Mouse (Mus musculus): ENCODE measurements around the gene Zdhhc14. TPM values are rescaled to one million over a fixed set of nuclear protein-coding genes. Genes with fewer than 3 reads are reported as not detected.

The Zdhhc14 gene
- polyA plus RNA-seq, 2 experiments = 2.6 to 5.8 TPM

- ATAC-seq (ENCODE audit: insufficient read depth) (no peak), DNase-seq (ENCODE audit: low read depth in 3 of 3, low spot score in 3 of 3) (no peak)
- no peak overlapping the region for H3K4me2 ChIP-seq (ENCODE audit: low read depth)
- H3K27ac ChIP-seq = no peak overlapping the region
- no peaks in the 10 kb centered on the region for H3K9me3 ChIP-seq (ENCODE audit: control insufficient read depth, low read length)
- WGBS (ENCODE audit: insufficient replicate concordance) = 53% methylated on average over 7 of the region's 7 CpGs
- H3K27me3 ChIP-seq (ENCODE audit: control insufficient read depth, insufficient read depth, low read length) = no peaks in the 10 kb centered on the region
- TF ChIP-seq CTCF (IDR thresholded peaks at IDR 0.05; ENCODE audit: low read depth) (no peak), EP300 (IDR thresholded peaks at IDR 0.05; ENCODE audit: low read depth) (no peak)
- H3K4me1 ChIP-seq (replicated peaks; ENCODE audit: control insufficient read depth in 2 of 2, insufficient read depth in 2 of 2, low read length in 1 of 2) = peaks cover 0 to 4% of the 10 kb centered on the region in 2 experiments; a peak in 2 of 4 replicates
- no peak overlapping the region for H3K4me3 ChIP-seq (ENCODE audit: insufficient read depth in 1 of 2, low read depth in 2 of 2, low read length in 2 of 2)
- no peaks in the 10 kb centered on the region for H3K36me3 ChIP-seq (replicated peaks; ENCODE audit: control insufficient read depth, insufficient read depth, low read depth)
- H3K9ac ChIP-seq (replicated peaks) = no peak overlapping the region
Measured at GRCm38 (mm10) chr17:5710320-5711104, 218.2 kb downstream of the Zdhhc14 start.

GRCm38 (mm10) chr17:5711861-5712260, 219.5 kb downstream of the Zdhhc14 start:
- H3K4me2 ChIP-seq (ENCODE audit: low read depth) = no peak overlapping the region
- no peak for TF ChIP-seq EP300 (IDR thresholded peaks at IDR 0.05; ENCODE audit: low read depth)
- TF ChIP-seq CTCF (IDR thresholded peaks at IDR 0.05; ENCODE audit: low read depth) = no peak
- no peak overlapping the region for H3K4me3 ChIP-seq (ENCODE audit: insufficient read depth in 1 of 2, low read depth in 2 of 2, low read length in 2 of 2)
- ATAC-seq (ENCODE audit: insufficient read depth) = no peak
- H3K9me3 ChIP-seq (ENCODE audit: control insufficient read depth, low read length) = no peaks in the 10 kb centered on the region
- no peaks in the 10 kb centered on the region for H3K27me3 ChIP-seq (ENCODE audit: control insufficient read depth, insufficient read depth, low read length)
- H3K36me3 ChIP-seq (replicated peaks; ENCODE audit: control insufficient read depth, insufficient read depth, low read depth) = no peaks in the 10 kb centered on the region
- H3K9ac ChIP-seq (replicated peaks) = no peak overlapping the region
- no peak for DNase-seq (ENCODE audit: low read depth in 3 of 3, low spot score in 3 of 3)
- 65% methylated on average over 5 of the region's 5 CpGs for WGBS (ENCODE audit: insufficient replicate concordance)
- H3K27ac ChIP-seq = no peak overlapping the region
- H3K4me1 ChIP-seq (replicated peaks; ENCODE audit: control insufficient read depth in 2 of 2, insufficient read depth in 2 of 2, low read length in 1 of 2) = peaks cover 0 to 4% of the 10 kb centered on the region in 2 experiments; a peak in 2 of 4 replicates

GRCm38 (mm10) chr17:5713141-5713540, 220.8 kb downstream of the Zdhhc14 start:
- DNase-seq (ENCODE audit: low read depth in 3 of 3, low spot score in 3 of 3) (no peak), ATAC-seq (ENCODE audit: insufficient read depth) (no peak)
- WGBS (ENCODE audit: insufficient replicate concordance) = 63% methylated on average over 3 of the region's 3 CpGs
- Histone ChIP-seq H3K4me2 (ENCODE audit: low read depth) (no peak overlapping the region), H3K27ac (no peak overlapping the region), H3K4me1 (replicated peaks; ENCODE audit: control insufficient read depth in 2 of 2, insufficient read depth in 2 of 2, low read length in 1 of 2) (peaks cover 0 to 4% of the 10 kb centered on the region in 2 experiments; a peak in 2 of 4 replicates), H3K9ac (replicated peaks) (no peak overlapping the region), H3K36me3 (replicated peaks; ENCODE audit: control insufficient read depth, insufficient read depth, low read depth) (no peaks in the 10 kb centered on the region), H3K4me3 (ENCODE audit: insufficient read depth in 1 of 2, low read depth in 2 of 2, low read length in 2 of 2) (no peak overlapping the region), H3K9me3 (ENCODE audit: control insufficient read depth, low read length) (no peaks in the 10 kb centered on the region), H3K27me3 (ENCODE audit: control insufficient read depth, insufficient read depth, low read length) (no peaks in the 10 kb centered on the region)
- TF ChIP-seq CTCF (IDR thresholded peaks at IDR 0.05; ENCODE audit: low read depth) = no peak
- TF ChIP-seq EP300 (IDR thresholded peaks at IDR 0.05; ENCODE audit: low read depth) = no peak

- Histone ChIP-seq H3K4me2 (ENCODE audit: low read depth) (no peak overlapping the region), H3K27ac (no peak overlapping the region), H3K4me3 (ENCODE audit: insufficient read depth in 1 of 2, low read depth in 2 of 2, low read length in 2 of 2) (no peak overlapping the region), H3K27me3 (ENCODE audit: control insufficient read depth, insufficient read depth, low read length) (no peaks in the 10 kb centered on the region), H3K9ac (replicated peaks) (no peak overlapping the region), H3K9me3 (ENCODE audit: control insufficient read depth, low read length) (no peaks in the 10 kb centered on the region), H3K4me1 (replicated peaks; ENCODE audit: control insufficient read depth in 2 of 2, insufficient read depth in 2 of 2, low read length in 1 of 2) (no peaks in the 10 kb centered on the region; a peak in 1 of 4 replicates), H3K36me3 (replicated peaks; ENCODE audit: control insufficient read depth, insufficient read depth, low read depth) (no peaks in the 10 kb centered on the region)
- ATAC-seq (ENCODE audit: insufficient read depth) = no peak
- no peak for DNase-seq (ENCODE audit: low read depth in 3 of 3, low spot score in 3 of 3)
- TF ChIP-seq EP300 (IDR thresholded peaks at IDR 0.05; ENCODE audit: low read depth) (no peak), CTCF (IDR thresholded peaks at IDR 0.05; ENCODE audit: low read depth) (no peak)
- 45% methylated on average over 4 of the region's 4 CpGs for WGBS (ENCODE audit: insufficient replicate concordance)
Measured at GRCm38 (mm10) chr17:5716912-5717311, 224.6 kb downstream of the Zdhhc14 start.

- WGBS (ENCODE audit: insufficient replicate concordance) = 54% methylated on average over 7 of the region's 7 CpGs
- no peaks in the 10 kb centered on the region for H3K27me3 ChIP-seq (ENCODE audit: control insufficient read depth, insufficient read depth, low read length)
- H3K9ac ChIP-seq (replicated peaks) = no peak overlapping the region
- no peak overlapping the region for H3K27ac ChIP-seq
- no peaks in the 10 kb centered on the region for H3K36me3 ChIP-seq (replicated peaks; ENCODE audit: control insufficient read depth, insufficient read depth, low read depth)
- H3K4me3 ChIP-seq (ENCODE audit: insufficient read depth in 1 of 2, low read depth in 2 of 2, low read length in 2 of 2) = no peak overlapping the region
- H3K9me3 ChIP-seq (ENCODE audit: control insufficient read depth, low read length) = no peaks in the 10 kb centered on the region
- no peaks in the 10 kb centered on the region; a peak in 1 of 4 replicates for H3K4me1 ChIP-seq (replicated peaks; ENCODE audit: control insufficient read depth in 2 of 2, insufficient read depth in 2 of 2, low read length in 1 of 2)
- no peak for TF ChIP-seq CTCF (IDR thresholded peaks at IDR 0.05; ENCODE audit: low read depth)
- TF ChIP-seq EP300 (IDR thresholded peaks at IDR 0.05; ENCODE audit: low read depth) = no peak
- ATAC-seq (ENCODE audit: insufficient read depth) = no peak
- no peak overlapping the region for H3K4me2 ChIP-seq (ENCODE audit: low read depth)
- DNase-seq (ENCODE audit: low read depth in 3 of 3, low spot score in 3 of 3) = no peak
Measured at GRCm38 (mm10) chr17:5718768-5719387, 226.5 kb downstream of the Zdhhc14 start.
